Mouse (Mus musculus): Measurements from ENCODE around the gene Aqp12.
A peak's percentile ranks its signal among the peaks of the same experiment; 100 is the strongest.
"Not testable (repeated sequence)": the region's sequence is repeated elsewhere in the genome, so short reads cannot be mapped to it uniquely, and the experiment has no call there.

Aqp12 gene

GRCm38 (mm10) chr1:93006061-93006460 lies at the start of gene Aqp12:
Aqp12 (plus strand) TSS chr1:93006334.
- DNase-seq, result no peak

GRCm38 (mm10) chr1:92956571-92957335 lies 49.4 kb upstream of the Aqp12 start:
- DNase-seq, result peak; percentile 51

GRCm38 (mm10) chr1:92958999-92959398 lies 47.1 kb upstream of the Aqp12 start:
- no peak for DNase-seq

GRCm38 (mm10) chr1:92970791-92971190 lies 35.3 kb upstream of the Aqp12 start:
- DNase-seq, result not testable (repeated sequence)

- DNase-seq, result no peak
These were observed 34.0 kb upstream of the Aqp12 start for GRCm38 (mm10) chr1:92971879-92972795.

- DNase-seq, result peak; percentile 41
These were observed 33.3 kb upstream of the Aqp12 start for GRCm38 (mm10) chr1:92972854-92973253.

- peak; percentile 56 for DNase-seq
These were observed 30.0 kb upstream of the Aqp12 start for GRCm38 (mm10) chr1:92976141-92976566.

GRCm38 (mm10) chr1:92978645-92979044 lies 27.5 kb upstream of the Aqp12 start:
- DNase-seq, result no peak

- peak; percentile 18 for DNase-seq
These were observed 27.0 kb upstream of the Aqp12 start for GRCm38 (mm10) chr1:92979073-92979602.

GRCm38 (mm10) chr1:92981056-92981845 lies 24.9 kb upstream of the Aqp12 start:
- DNase-seq, result no peak

- no peak for DNase-seq
These were observed 23.1 kb upstream of the Aqp12 start for GRCm38 (mm10) chr1:92982931-92983605.

GRCm38 (mm10) chr1:92984999-92985398 lies 21.1 kb upstream of the Aqp12 start:
- DNase-seq, result no peak

GRCm38 (mm10) chr1:92988894-92989293 lies 17.2 kb upstream of the Aqp12 start:
- DNase-seq, result no peak

- no peak for DNase-seq
These were observed 16.2 kb upstream of the Aqp12 start for GRCm38 (mm10) chr1:92989891-92990290.

- DNase-seq, result no peak
These were observed 13.8 kb upstream of the Aqp12 start for GRCm38 (mm10) chr1:92992214-92992855.

GRCm38 (mm10) chr1:92992880-92993279 lies 13.3 kb upstream of the Aqp12 start:
- no peak for DNase-seq

- peak; percentile 30 for DNase-seq
These were observed 3.1 kb downstream of the Aqp12 start for GRCm38 (mm10) chr1:93009196-93009595.

GRCm38 (mm10) chr1:93010731-93011130 lies 4.6 kb downstream of the Aqp12 start:
- DNase-seq, result peak; percentile 67

- no peak for DNase-seq
These were observed 6.0 kb downstream of the Aqp12 start for GRCm38 (mm10) chr1:93012103-93012585.

- no peak for DNase-seq
These were observed 7.2 kb downstream of the Aqp12 start for GRCm38 (mm10) chr1:93013367-93013766.

GRCm38 (mm10) chr1:93014460-93014859 lies 8.3 kb downstream of the Aqp12 start:
- DNase-seq, result peak; percentile 83

Data from retina, postnatal 1 day (tissue).